Mouse (Mus musculus) left cerebral cortex, postnatal 36 days (tissue): ENCODE results near the gene Qdpr. TPM values are rescaled to one million over a fixed set of nuclear protein-coding genes. Genes with fewer than 3 reads are reported as not detected.

Experiments used
- DNase-seq, 2 experiments: peaks; one replicate each; pipeline ENCODE4 v3.0.0; 2021 to 2022; ENCODE audit warnings: low spot score in 2 of 2, mixed read lengths in 1 of 2
- intact Hi-C: fragments of 180-260 bp; cut with DNase I; formaldehyde crosslinking; loops from one replicate; pipeline ENCODE4 v1.15.1; 2025
- total RNA-seq, 2 experiments: library from RNA; stranded (reverse); gene quantifications; 2 replicates each; pipeline ENCODE4 v1.2.3; 2021

Qdpr gene
- total RNA-seq, result 100 to 1,000 TPM; 111 to 158 TPM

- DNase-seq, result peak; percentile 90
- intact Hi-C loops, result no loop called here
These were observed at the start of gene Qdpr for GRCm38 (mm10) chr5:45449831-45450716. Gene Qdpr, minus strand, starts transcription at chr5:45450236.

DNA sequence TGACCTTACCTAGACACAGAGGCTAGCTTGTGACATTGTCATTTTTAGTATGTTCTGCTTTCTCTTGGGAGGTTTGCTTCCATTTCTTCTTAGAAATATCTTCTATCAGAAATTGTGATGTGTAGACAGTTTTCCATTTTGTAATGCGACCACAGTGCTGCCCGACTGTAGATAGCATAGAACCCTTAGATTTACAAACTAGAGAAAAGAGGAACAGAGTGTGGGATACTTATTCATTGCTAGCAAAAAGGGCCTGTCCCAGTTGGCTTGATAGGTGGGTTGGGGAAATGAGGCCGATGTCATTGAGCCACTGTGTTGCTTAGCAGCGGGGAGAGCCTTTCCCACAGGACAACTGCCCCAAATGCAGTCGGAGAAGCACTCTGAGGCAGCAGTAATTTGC, 47.5 kb upstream of the Qdpr start:
- no peak for DNase-seq
- intact Hi-C loops, result no loop called here

DNA sequence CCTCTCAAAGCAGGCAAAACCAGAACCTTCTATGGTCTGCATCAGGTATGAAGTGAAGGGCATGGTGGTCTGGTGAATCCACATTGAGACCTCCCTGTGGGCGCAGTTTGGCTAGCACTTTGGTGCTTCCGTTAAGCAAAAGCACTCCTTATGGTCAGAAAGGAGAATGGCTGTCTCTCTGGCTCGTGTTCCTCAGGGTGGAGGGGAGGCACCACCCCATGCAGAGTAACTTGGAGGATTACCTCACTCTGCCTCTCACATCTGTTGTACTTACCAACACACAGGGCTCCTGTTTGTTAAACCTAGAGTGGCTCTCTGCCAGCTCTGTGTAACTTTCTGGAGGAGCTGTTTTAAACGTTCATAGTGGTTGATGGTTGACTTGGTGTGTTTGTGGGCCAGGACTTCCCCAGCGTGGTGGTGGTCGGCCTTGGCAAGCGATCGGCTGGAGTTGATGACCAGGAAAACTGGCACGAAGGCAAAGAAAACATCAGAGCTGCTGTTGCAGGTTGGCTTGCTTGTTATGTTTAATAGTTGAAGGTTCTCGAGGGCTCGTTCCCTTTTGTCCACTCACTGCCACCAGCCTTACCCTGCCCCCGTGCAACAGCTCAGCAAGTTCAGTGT, 47.0 kb upstream of the Qdpr start:
- DNase-seq, result no peak
- intact Hi-C loops, result no loop called here

DNA sequence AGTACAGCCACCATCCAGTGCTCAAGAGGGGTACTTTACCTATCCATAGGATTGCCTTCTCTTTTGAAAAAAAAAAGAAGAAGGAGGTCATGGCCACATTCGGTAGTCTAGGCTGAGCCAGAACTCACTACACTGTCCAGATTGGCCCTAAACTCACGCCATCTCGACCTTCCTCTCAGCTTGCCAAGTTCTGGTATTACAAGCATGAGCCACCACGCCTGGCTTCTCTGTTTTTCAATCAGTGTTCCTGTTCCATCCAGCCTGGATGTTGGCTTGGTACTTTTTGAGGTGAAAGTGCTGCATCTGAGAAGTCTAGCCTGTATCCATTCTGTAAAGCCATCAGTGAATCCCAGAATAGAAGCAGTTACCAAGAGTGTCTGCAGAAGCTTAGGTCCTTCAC, 46.4 kb upstream of the Qdpr start:
- intact Hi-C loops, result no loop called here
- DNase-seq, result no peak

DNA sequence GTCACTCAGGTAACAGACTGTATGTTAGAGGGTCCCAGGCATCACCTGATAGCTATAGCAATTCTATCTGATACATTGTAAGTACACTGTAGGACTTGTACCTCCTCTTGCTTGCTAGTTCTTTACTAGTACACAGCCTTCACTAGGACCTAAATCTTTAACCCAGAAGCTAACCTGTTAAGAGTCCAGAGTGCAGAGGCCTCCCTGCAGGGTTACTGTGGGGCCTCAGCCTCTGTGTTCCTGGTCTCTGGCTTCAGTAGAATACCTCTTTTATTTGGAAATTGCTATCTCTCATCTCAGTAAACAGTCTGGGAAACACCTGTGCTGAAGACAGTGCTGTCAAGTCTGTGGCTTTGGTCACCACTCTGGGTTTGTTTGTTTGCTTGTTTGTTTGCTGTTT, 46.0 kb upstream of the Qdpr start:
- intact Hi-C loops, result no loop called here
- DNase-seq, result no peak

- intact Hi-C loops, result no loop called here
- no peak for DNase-seq
These were observed 45.5 kb upstream of the Qdpr start for GRCm38 (mm10) chr5:45495429-45495975.

DNA sequence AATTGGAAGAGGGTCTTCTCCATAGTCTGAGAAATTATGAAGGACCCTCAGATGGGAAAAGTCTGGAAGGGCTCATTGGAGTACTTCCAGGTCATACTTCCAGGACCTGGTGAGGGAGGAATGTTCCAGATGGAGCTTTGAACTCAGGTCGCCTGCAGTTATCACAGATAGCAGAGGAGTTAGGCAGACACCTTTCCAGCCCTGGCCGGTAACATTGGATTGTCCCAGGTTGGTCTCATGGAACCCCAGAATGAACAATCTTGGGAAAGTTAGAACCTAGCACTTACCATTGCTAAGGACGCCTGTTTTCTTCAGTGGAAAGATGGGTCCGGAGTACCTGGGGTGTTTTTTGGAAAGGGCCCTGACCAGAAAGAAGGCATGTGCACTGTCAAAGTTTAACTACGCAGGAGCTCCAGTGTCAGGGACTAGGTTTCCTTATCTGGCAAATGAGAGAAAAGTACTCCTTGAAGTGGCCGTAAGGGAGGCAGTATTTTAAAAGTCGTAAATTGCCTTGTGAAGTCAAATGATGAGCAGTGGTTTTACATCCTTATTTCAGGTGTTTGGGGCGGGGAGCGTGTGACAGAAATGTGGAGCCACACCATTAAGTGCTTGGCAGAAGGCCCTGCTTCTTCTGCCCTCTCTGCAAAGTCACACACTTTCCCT, 44.2 kb upstream of the Qdpr start:
- intact Hi-C loops, result no loop called here
- no peak for DNase-seq

- intact Hi-C loops, result no loop called here
- DNase-seq, result peak; percentile 96
These were observed 43.4 kb upstream of the Qdpr start, which contains the start of gene Lap3 for GRCm38 (mm10) chr5:45493191-45494092. Gene Lap3, plus strand, starts transcription at chr5:45493374.

GRCm38 (mm10) chr5:45491776-45492175, 41.7 kb upstream of the Qdpr start:
- intact Hi-C loops, result no loop called here
- no peak for DNase-seq

- intact Hi-C loops, result no loop called here
- DNase-seq, result no peak
These were observed 33.6 kb upstream of the Qdpr start for GRCm38 (mm10) chr5:45483654-45484053.

GRCm38 (mm10) chr5:45482607-45483006, 32.6 kb upstream of the Qdpr start:
- no peak for DNase-seq
- intact Hi-C loops, result no loop called here

- intact Hi-C loops, result no loop called here
- DNase-seq, result no peak
These were observed 31.1 kb upstream of the Qdpr start for GRCm38 (mm10) chr5:45481125-45481524.

- no peak for DNase-seq
- intact Hi-C loops, result no loop called here
These were observed 30.0 kb upstream of the Qdpr start for GRCm38 (mm10) chr5:45480066-45480465.

DNA sequence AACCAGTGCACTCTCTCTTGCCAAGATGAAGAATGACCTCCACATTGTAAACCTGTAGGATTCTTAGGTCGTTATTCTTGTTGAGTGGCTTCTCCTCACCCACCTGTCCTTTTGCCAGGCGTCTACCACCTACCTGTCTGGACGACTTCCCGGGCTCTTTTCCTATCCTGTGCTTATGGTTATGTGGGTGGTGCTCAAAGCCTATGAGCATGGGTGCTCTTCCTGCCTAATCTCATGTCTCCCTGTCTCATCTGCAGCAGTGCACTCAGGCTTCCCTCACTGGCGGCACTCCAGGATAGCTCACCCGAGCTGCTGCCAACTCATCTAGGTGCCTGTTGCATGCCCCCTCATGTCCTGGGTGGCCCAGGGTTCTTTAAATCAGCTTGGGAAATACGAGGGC, 27.6 kb upstream of the Qdpr start:
- intact Hi-C loops, result no loop called here
- peak in 1 of 2 experiments; percentile 30 for DNase-seq

DNA sequence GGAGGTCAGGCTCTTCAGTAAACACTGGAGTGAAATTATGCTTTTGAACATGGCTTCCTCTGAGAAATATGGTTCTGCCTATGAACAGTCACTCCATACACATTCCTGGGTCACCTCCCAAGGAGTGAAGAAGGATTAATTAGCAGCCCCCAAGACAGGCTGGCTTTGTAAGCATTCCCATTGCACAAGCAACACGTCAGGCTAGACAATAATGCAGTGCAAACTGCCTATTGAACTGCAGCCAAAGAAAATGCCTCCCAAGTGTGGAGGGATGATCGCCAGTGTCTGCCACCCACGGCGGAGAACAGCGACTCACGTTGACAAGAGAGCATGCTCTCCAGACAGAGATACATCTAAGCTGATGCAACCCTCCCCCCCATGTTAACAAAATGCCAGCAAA, 26.3 kb upstream of the Qdpr start:
- intact Hi-C loops, result no loop called here
- DNase-seq, result no peak

DNA sequence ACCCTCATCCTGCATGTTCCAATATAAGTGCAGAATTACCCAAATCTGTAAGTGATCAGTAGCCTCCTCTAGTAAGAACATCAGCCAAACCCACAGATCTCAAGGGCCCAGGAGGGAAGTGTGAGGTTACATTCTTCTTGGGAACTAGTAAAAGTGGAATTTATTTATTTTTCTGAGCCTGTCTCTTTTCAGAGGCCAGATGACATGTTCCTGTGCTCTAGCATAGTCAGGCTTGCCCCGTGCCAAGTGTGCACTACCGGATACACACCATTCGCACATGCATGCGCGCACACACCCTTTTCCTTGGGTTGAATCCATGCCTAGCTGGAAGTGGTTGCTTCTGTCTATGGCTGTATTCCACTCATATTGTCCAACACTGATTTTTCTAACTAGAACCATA, 25.7 kb upstream of the Qdpr start:
- intact Hi-C loops, result loop anchor here (2.0 kb wide), 1 partner anchor 871 kb away; no protein-coding TSS in a partner anchor
- DNase-seq, result no peak

DNA sequence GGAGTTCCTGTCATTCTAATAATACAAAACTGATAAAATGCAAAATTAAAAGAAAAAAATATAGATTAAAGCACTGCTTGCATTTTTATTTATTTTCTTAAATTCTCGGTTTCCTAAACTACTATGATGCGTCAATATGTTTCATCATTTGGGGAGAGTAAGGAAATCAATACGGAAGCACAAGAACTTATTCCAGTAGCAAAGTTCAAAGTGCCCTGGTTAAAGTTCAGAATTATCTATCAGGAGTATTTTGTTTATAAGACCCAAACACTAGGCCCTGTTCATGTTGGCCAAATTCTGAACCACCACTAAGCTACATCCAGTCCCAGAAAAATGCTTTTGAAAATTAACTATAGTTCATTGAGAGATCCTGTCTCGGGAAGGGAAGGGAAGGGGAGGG, 24.7 kb upstream of the Qdpr start:
- DNase-seq, result no peak
- intact Hi-C loops, result loop anchor here (1.0 to 5.0 kb wide), 3 partner anchors 58 to 872 kb away; no protein-coding TSS in a partner anchor

DNA sequence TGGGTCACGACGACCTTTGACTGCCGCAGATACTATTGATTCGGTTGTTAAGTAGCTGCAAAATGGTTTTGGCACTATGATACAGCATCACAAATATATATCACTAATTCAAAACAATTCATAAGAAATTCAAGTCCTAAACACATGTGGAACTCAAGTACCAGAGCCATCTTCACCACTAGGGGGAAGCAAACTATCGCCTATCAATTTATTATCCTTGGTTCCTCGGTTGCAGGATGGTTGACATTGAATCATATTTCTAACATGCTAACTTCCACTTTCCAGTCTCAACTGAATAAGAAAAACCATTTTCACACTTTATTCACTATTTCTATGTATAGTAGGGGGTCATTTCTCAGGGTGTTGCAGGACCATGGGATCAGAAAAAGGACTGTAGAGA, 24.2 kb upstream of the Qdpr start:
- DNase-seq, result no peak
- intact Hi-C loops, result loop anchor here (1.0 to 5.0 kb wide), 3 partner anchors 58 to 873 kb away; no protein-coding TSS in a partner anchor

DNA sequence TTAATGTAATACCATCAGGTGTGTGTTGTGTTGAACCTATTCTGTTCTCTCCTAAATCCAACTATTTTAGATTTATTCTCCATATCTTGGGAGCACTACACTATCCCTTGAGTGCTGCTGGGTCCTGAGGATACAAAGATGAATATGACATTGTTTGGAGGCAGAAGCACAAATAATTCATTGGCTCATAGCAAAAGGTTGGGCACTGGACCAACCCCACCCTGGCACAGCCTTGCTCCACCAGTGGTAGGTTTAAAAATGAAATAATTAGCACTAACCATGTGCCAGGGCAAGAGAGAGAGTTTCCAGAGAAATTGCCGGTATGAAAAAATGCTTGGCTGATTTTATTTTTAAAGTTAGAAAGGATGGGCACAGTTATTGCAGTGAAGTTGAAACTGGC, 23.5 kb upstream of the Qdpr start:
- intact Hi-C loops, result loop anchor here (5.0 kb wide), 1 partner anchor 59 kb away; no protein-coding TSS in a partner anchor
- DNase-seq, result no peak
